Mouse (Mus musculus): Measurements from ENCODE around the gene Rab8a. TPM values are rescaled to one million over a fixed set of nuclear protein-coding genes. Genes with fewer than 3 reads are reported as not detected.

Gene Rab8a
- polyA plus RNA-seq, 1 experiment from 2014 or later = 117 TPM

DNA sequence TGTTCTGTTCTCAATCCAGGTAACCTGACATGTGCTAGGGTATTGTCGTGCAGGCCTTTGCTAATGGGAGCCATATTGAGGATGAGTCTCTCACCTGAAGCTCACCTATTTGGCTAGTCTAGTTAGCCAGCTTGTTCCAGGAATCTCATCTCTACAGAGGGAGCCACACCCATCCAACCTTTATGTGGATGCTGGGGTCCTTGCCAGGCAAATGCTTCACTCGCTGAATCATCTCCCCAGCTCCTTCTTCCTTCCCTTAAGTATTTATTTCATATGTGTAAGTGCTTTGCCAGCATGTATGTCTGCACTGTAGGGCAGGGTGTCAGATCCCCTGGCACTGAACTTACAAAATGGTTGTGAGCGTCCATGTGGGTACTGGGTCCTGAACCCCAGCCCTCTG lies 14.4 kb upstream of the Rab8a start:
- no peaks in the 10 kb centered on the region for H3K27me3 ChIP-seq
- 90% methylated on average over 3 of the region's 3 CpGs for WGBS
- peaks cover 96% of the 10 kb centered on the region for H3K36me3 ChIP-seq
- no peaks in the 10 kb centered on the region for H3K9me3 ChIP-seq
- no peak overlapping the region for H3K9ac ChIP-seq (replicated peaks)
- no peak overlapping the region for H3K4me3 ChIP-seq (replicated peaks)
- no peaks in the 10 kb centered on the region for H3K4me1 ChIP-seq (replicated peaks)
- H3K27ac ChIP-seq = 0 out of 2 replicates have a peak overlapping the region, but pooled peaks have one; percentile 2
- no peak overlapping the region for H3K4me2 ChIP-seq
- ATAC-seq (ENCODE audit: insufficient number of reproducible peaks, insufficient read depth, low FRiP score, low TSS enrichment, low read depth) = no peak

- WGBS = 84% methylated on average over 2 of the region's 2 CpGs
These were observed 13.7 kb upstream of the Rab8a start for GRCm38 (mm10) chr8:72147266-72147665.

DNA sequence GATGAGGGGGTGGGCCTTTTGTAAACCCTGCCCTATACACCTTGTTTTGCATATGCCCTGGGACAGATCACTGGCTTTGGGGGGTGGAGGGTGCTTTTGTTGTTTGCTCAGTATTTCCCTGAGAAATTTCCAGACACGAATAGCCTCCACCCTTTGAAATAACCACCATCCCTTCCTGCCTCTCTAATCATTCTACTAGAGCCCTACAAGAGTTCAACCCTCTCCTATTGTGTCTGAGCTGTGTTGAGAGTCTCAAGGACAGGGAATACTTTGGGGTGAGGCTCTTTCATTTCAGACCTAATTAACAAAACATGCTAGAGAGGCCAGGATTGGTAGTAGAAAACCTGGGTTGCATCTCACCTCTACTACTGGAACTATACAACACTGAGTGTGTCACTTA lies 11.9 kb upstream of the Rab8a start:
- no peak for ATAC-seq (ENCODE audit: insufficient number of reproducible peaks, insufficient read depth, low FRiP score, low TSS enrichment, low read depth)
- H3K4me3 ChIP-seq (replicated peaks) = no peak overlapping the region
- no peaks in the 10 kb centered on the region for H3K4me1 ChIP-seq (replicated peaks)
- H3K9ac ChIP-seq (replicated peaks) = no peak overlapping the region
- H3K27me3 ChIP-seq = no peaks in the 10 kb centered on the region
- peaks cover 95% of the 10 kb centered on the region for H3K36me3 ChIP-seq
- 90% methylated on average over 1 of the region's 1 CpGs for WGBS
- H3K9me3 ChIP-seq = no peaks in the 10 kb centered on the region
- H3K27ac ChIP-seq = no peak overlapping the region
- no peak overlapping the region for H3K4me2 ChIP-seq

More at GRCm38 (mm10) chr8:72147266-72147665, 13.7 kb upstream of the Rab8a start:
- H3K36me3 ChIP-seq = peaks cover 96% of the 10 kb centered on the region
- no peak overlapping the region for H3K27ac ChIP-seq
- H3K9ac ChIP-seq (replicated peaks) = no peak overlapping the region
- no peaks in the 10 kb centered on the region for H3K27me3 ChIP-seq
- no peaks in the 10 kb centered on the region for H3K4me1 ChIP-seq (replicated peaks)
- no peak for ATAC-seq (ENCODE audit: insufficient number of reproducible peaks, insufficient read depth, low FRiP score, low TSS enrichment, low read depth)
- H3K4me3 ChIP-seq (replicated peaks) = no peak overlapping the region
- no peak overlapping the region for H3K4me2 ChIP-seq
- no peaks in the 10 kb centered on the region for H3K9me3 ChIP-seq

GRCm38 (mm10) chr8:72151418-72152078 lies 9.5 kb upstream of the Rab8a start:
- H3K9me3 ChIP-seq = no peaks in the 10 kb centered on the region
- H3K36me3 ChIP-seq = peaks cover 74% of the 10 kb centered on the region
- no peak overlapping the region for H3K4me2 ChIP-seq
- H3K27ac ChIP-seq = no peak overlapping the region
- no peak overlapping the region for H3K9ac ChIP-seq (replicated peaks)
- no peaks in the 10 kb centered on the region for H3K27me3 ChIP-seq
- H3K4me1 ChIP-seq (replicated peaks) = no peaks in the 10 kb centered on the region
- no peak overlapping the region for H3K4me3 ChIP-seq (replicated peaks)
- 93% methylated on average over 3 of the region's 3 CpGs for WGBS
- ATAC-seq (ENCODE audit: insufficient number of reproducible peaks, insufficient read depth, low FRiP score, low TSS enrichment, low read depth) = no peak

DNA sequence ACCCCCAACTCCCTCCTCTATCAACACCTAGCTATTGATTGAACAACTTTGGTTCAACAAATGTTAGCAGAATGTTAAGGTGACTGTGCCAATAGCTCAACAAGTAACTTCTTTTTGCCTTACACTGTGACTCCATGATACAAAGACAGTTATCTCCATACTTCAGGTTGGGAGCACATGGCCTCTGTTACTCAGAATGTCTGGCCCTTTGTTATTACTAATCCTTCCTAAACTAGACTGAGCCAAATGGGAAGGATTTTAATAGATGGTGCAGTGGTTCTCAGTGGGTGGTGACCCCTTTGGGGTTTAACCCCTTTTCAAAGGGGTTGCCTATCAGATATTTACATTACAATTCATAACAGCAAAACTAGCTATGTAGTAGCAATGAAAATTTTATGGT lies 7.6 kb upstream of the Rab8a start:
- Histone ChIP-seq H3K4me3 (replicated peaks) (no peak overlapping the region), H3K9me3 (no peaks in the 10 kb centered on the region), H3K27me3 (no peaks in the 10 kb centered on the region), H3K27ac (no peak overlapping the region), H3K36me3 (peaks cover 57% of the 10 kb centered on the region), H3K4me2 (no peak overlapping the region), H3K9ac (replicated peaks) (no peak overlapping the region), H3K4me1 (replicated peaks) (no peaks in the 10 kb centered on the region)
- ATAC-seq (ENCODE audit: insufficient number of reproducible peaks, insufficient read depth, low FRiP score, low TSS enrichment, low read depth) = no peak

DNA sequence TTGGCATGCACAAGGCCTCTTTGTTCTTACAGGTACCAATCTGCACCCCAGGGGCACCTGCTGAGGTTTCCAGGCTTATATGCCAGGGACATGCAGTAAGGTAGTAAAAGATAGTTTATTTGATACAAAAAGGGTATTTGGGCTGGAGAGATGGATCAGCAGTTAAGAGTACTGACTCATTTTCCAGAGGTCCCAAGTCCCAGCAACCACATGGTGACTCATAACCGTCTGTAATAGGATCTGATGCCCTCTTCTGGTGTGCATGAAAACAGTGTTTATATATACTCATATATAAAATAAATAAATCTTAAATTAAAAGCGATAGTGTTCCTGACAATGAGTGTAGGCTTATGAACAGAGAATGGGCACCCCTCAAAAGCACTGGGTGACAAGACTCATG lies 2.9 kb upstream of the Rab8a start:
- no peaks in the 10 kb centered on the region for H3K27me3 ChIP-seq
- peaks cover 18% of the 10 kb centered on the region for H3K4me1 ChIP-seq (replicated peaks)
- H3K36me3 ChIP-seq = peaks cover 12% of the 10 kb centered on the region
- H3K4me3 ChIP-seq (replicated peaks) = no peak overlapping the region
- ATAC-seq (ENCODE audit: insufficient number of reproducible peaks, insufficient read depth, low FRiP score, low TSS enrichment, low read depth) = no peak
- 90% methylated on average over 2 of the region's 2 CpGs for WGBS
- no peak overlapping the region for H3K27ac ChIP-seq
- no peak overlapping the region for H3K4me2 ChIP-seq
- no peak overlapping the region for H3K9ac ChIP-seq (replicated peaks)
- H3K9me3 ChIP-seq = no peaks in the 10 kb centered on the region

- H3K36me3 ChIP-seq = peaks cover 6% of the 10 kb centered on the region
- no peak overlapping the region for H3K4me2 ChIP-seq
- H3K9me3 ChIP-seq = no peaks in the 10 kb centered on the region
- ATAC-seq (ENCODE audit: insufficient number of reproducible peaks, insufficient read depth, low FRiP score, low TSS enrichment, low read depth) = no peak
- H3K27me3 ChIP-seq = no peaks in the 10 kb centered on the region
- no peak overlapping the region for H3K27ac ChIP-seq
- H3K9ac ChIP-seq (replicated peaks) = no peak overlapping the region
- H3K4me1 ChIP-seq (replicated peaks) = peaks cover 18% of the 10 kb centered on the region
- 83% methylated on average over 3 of the region's 3 CpGs for WGBS
- H3K4me3 ChIP-seq (replicated peaks) = no peak overlapping the region
These were observed 2.3 kb upstream of the Rab8a start for GRCm38 (mm10) chr8:72158726-72159125.

DNA sequence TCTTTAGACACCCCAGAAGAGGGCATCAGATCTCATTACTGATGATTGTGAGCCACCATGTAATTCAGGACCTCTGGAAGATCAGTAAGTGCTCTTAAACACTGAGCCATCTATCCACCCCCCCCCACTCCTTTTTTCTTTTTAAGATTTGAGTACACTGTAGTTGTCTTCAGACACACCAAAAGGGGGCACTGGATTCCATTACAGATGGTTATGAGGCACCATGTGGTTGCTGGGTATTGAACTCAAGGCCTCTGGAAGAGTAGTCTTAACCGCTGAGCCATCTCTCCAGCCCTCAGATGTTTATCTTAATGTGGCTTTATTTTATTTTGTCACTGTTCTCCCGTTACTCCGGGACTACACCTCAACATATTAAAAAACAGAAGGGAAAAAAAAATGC lies 993 bp upstream of the Rab8a start:
- H3K9me3 ChIP-seq = no peaks in the 10 kb centered on the region
- no peak overlapping the region for H3K9ac ChIP-seq (replicated peaks)
- no peaks in the 10 kb centered on the region for H3K27me3 ChIP-seq
- no peak overlapping the region for H3K27ac ChIP-seq
- peak overlapping the region; percentile 59 for H3K4me2 ChIP-seq
- H3K36me3 ChIP-seq = peaks cover 9% of the 10 kb centered on the region
- ATAC-seq (ENCODE audit: insufficient number of reproducible peaks, insufficient read depth, low FRiP score, low TSS enrichment, low read depth) = no peak
- WGBS = 75% methylated on average over 3 of the region's 3 CpGs
- peak overlapping the region; percentile 40 for H3K4me3 ChIP-seq (replicated peaks)
- H3K4me1 ChIP-seq (replicated peaks) = peaks cover 18% of the 10 kb centered on the region

DNA sequence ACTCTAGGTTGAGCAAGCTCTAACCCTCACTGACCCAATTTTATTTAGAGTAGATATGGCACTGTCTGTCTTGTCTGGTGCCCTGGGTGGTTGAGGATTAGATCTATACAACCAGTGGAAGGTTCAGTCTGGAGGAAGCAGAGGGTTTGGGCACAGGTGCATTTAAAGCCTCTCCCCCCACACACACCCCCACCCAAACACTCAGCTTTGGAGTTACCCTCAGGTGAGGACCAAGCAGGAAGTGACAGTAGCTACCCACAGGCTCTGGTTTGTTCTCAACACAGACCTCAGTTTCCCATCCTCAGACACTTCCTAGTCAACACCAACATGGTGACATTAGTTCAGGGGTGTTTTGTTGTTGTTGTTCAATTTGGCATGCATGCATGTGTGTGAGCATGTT lies 1.8 kb downstream of the Rab8a start:
- peak overlapping the region; percentile 91; the same call in 1 of the 2 replicates for H3K4me2 ChIP-seq

DNA sequence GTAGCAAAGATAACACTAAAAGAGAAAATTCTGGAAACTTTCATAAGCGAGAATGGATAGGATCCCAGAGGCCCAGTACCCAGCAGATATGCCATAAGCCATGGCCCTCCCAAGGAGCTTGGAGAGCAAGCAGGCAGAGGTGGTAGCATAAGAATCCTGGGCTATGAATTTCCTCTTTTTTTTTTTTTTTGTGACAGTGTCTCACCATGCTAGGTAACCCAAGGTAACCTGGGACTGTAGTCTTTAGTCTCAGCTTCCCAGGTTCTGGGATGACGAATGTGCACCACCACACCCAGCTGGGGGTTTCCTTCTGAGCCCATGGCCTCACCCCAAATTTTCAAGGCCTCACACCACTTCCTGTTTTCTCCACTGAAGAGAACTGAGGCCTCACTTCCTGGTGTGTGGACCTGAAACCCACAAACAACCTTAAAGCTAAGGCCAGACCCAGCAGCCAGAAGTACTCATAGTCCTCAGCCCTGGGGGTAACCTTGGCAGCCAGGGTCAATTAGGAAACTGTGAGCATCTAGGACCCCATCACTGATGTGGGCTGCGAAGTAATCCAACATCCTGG lies 8.2 kb downstream of the Rab8a start:
- no peak overlapping the region for H3K9ac ChIP-seq (replicated peaks)
- ATAC-seq (ENCODE audit: insufficient number of reproducible peaks, insufficient read depth, low FRiP score, low TSS enrichment, low read depth) = no peak
- 90% methylated on average over 3 of the region's 3 CpGs for WGBS
- no peak overlapping the region for H3K27ac ChIP-seq
- H3K4me2 ChIP-seq = no peak overlapping the region
- H3K36me3 ChIP-seq = peaks cover 88% of the 10 kb centered on the region
- no peaks in the 10 kb centered on the region for H3K4me1 ChIP-seq (replicated peaks)
- no peak overlapping the region for H3K4me3 ChIP-seq (replicated peaks)
- no peaks in the 10 kb centered on the region for H3K27me3 ChIP-seq
- H3K9me3 ChIP-seq = no peaks in the 10 kb centered on the region

More for the DNA sequence above, 1.8 kb downstream of the Rab8a start:
- Histone ChIP-seq H3K36me3 (peaks cover 25% of the 10 kb centered on the region), H3K9me3 (no peaks in the 10 kb centered on the region), H3K27ac (no peak overlapping the region), H3K27me3 (no peaks in the 10 kb centered on the region), H3K9ac (replicated peaks) (no peak overlapping the region), H3K4me3 (replicated peaks) (peak overlapping the region; percentile 89; the same call in 1 of the 2 replicates), H3K4me1 (replicated peaks) (peaks cover 18% of the 10 kb centered on the region)
- no peak for ATAC-seq (ENCODE audit: insufficient number of reproducible peaks, insufficient read depth, low FRiP score, low TSS enrichment, low read depth)

- H3K27ac ChIP-seq = no peak overlapping the region
- ATAC-seq (ENCODE audit: insufficient number of reproducible peaks, insufficient read depth, low FRiP score, low TSS enrichment, low read depth) = no peak
- peaks cover 88% of the 10 kb centered on the region for H3K36me3 ChIP-seq
- H3K4me1 ChIP-seq (replicated peaks) = no peaks in the 10 kb centered on the region
- no peak overlapping the region for H3K4me2 ChIP-seq
- no peak overlapping the region for H3K9ac ChIP-seq (replicated peaks)
- no peak overlapping the region for H3K4me3 ChIP-seq (replicated peaks)
- H3K27me3 ChIP-seq = no peaks in the 10 kb centered on the region
- WGBS = 77% methylated on average over 3 of the region's 3 CpGs
- H3K9me3 ChIP-seq = no peaks in the 10 kb centered on the region
These were observed 8.8 kb downstream of the Rab8a start for GRCm38 (mm10) chr8:72169681-72170249.

Data from limb, embryonic 12.5 days (tissue).